Mouse (Mus musculus): ENCODE results near the gene Orm1. TPM values are rescaled to one million over a fixed set of nuclear protein-coding genes. Genes with fewer than 3 reads are reported as not detected.

The Orm1 gene
- polyA plus RNA-seq, 1 experiment from 2014 or later, result 5.7 TPM

GRCm38 (mm10) chr4:63307175-63308062 is 36.9 kb upstream of the Orm1 start:
- Histone ChIP-seq H3K36me3 (ENCODE audit: insufficient read depth, low read length) (no peaks in the 10 kb centered on the region; the same call in 1 of the 2 replicates), H3K9ac (replicated peaks; ENCODE audit: low read depth) (no peak overlapping the region), H3K4me2 (replicated peaks; ENCODE audit: low read depth, low read length) (no peak overlapping the region), H3K4me1 (ENCODE audit: insufficient read depth, low read depth, low read length) (no peaks in the 10 kb centered on the region), H3K9me3 (ENCODE audit: low read length) (no peaks in the 10 kb centered on the region), H3K4me3 (ENCODE audit: low read depth, low read length) (no peak overlapping the region), H3K27me3 (replicated peaks; ENCODE audit: insufficient read depth, low read length) (no peaks in the 10 kb centered on the region), H3K27ac (ENCODE audit: low read length) (no peak overlapping the region)
- TF ChIP-seq EP300 (IDR thresholded peaks at IDR 0.05) (no peak), CTCF (IDR thresholded peaks at IDR 0.05) (peak; percentile 90)
- peak; percentile 78 for ATAC-seq
- WGBS, result 36% methylated on average over 21 of the region's 21 CpGs
- peak; percentile 95 for DNase-seq (ENCODE audit: low spot score)

GRCm38 (mm10) chr4:63308316-63308715 is 36.0 kb upstream of the Orm1 start:
- H3K9ac ChIP-seq (replicated peaks; ENCODE audit: low read depth), result no peak overlapping the region
- H3K9me3 ChIP-seq (ENCODE audit: low read length), result no peaks in the 10 kb centered on the region
- no peaks in the 10 kb centered on the region for H3K4me1 ChIP-seq (ENCODE audit: insufficient read depth, low read depth, low read length)
- no peak for DNase-seq (ENCODE audit: low spot score)
- no peak for ATAC-seq
- no peaks in the 10 kb centered on the region; the same call in 1 of the 2 replicates for H3K36me3 ChIP-seq (ENCODE audit: insufficient read depth, low read length)
- TF ChIP-seq CTCF (IDR thresholded peaks at IDR 0.05) (no peak), EP300 (IDR thresholded peaks at IDR 0.05) (no peak)
- H3K27ac ChIP-seq (ENCODE audit: low read length), result no peak overlapping the region
- H3K27me3 ChIP-seq (replicated peaks; ENCODE audit: insufficient read depth, low read length), result no peaks in the 10 kb centered on the region
- no peak overlapping the region for H3K4me2 ChIP-seq (replicated peaks; ENCODE audit: low read depth, low read length)
- 79% methylated on average over 3 of the region's 3 CpGs for WGBS
- H3K4me3 ChIP-seq (ENCODE audit: low read depth, low read length), result no peak overlapping the region

GRCm38 (mm10) chr4:63310247-63310855 is 34.0 kb upstream of the Orm1 start:
- Histone ChIP-seq H3K4me3 (ENCODE audit: low read depth, low read length) (no peak overlapping the region), H3K36me3 (ENCODE audit: insufficient read depth, low read length) (no peaks in the 10 kb centered on the region; the same call in 1 of the 2 replicates), H3K4me2 (replicated peaks; ENCODE audit: low read depth, low read length) (no peak overlapping the region), H3K27ac (ENCODE audit: low read length) (no peak overlapping the region), H3K27me3 (replicated peaks; ENCODE audit: insufficient read depth, low read length) (no peaks in the 10 kb centered on the region), H3K9ac (replicated peaks; ENCODE audit: low read depth) (no peak overlapping the region), H3K4me1 (ENCODE audit: insufficient read depth, low read depth, low read length) (no peaks in the 10 kb centered on the region), H3K9me3 (ENCODE audit: low read length) (no peaks in the 10 kb centered on the region)
- WGBS, result 51% methylated on average over 10 of the region's 10 CpGs
- ATAC-seq (peak; percentile 69), DNase-seq (ENCODE audit: low spot score) (peak; percentile 65)
- no peak for TF ChIP-seq EP300 (IDR thresholded peaks at IDR 0.05)
- no peak for TF ChIP-seq CTCF (IDR thresholded peaks at IDR 0.05)

- no peaks in the 10 kb centered on the region for H3K27me3 ChIP-seq (replicated peaks; ENCODE audit: insufficient read depth, low read length)
- no peaks in the 10 kb centered on the region for H3K9me3 ChIP-seq (ENCODE audit: low read length)
- H3K36me3 ChIP-seq (ENCODE audit: insufficient read depth, low read length), result no peaks in the 10 kb centered on the region; the same call in 1 of the 2 replicates
- no peak overlapping the region for H3K27ac ChIP-seq (ENCODE audit: low read length)
- TF ChIP-seq EP300 (IDR thresholded peaks at IDR 0.05) (no peak), CTCF (IDR thresholded peaks at IDR 0.05) (no peak)
- WGBS, result 89% methylated on average over 7 of the region's 7 CpGs
- DNase-seq (ENCODE audit: low spot score), result no peak
- ATAC-seq, result no peak
- H3K4me3 ChIP-seq (ENCODE audit: low read depth, low read length), result no peak overlapping the region
- no peak overlapping the region for H3K4me2 ChIP-seq (replicated peaks; ENCODE audit: low read depth, low read length)
- H3K9ac ChIP-seq (replicated peaks; ENCODE audit: low read depth), result no peak overlapping the region
- H3K4me1 ChIP-seq (ENCODE audit: insufficient read depth, low read depth, low read length), result no peaks in the 10 kb centered on the region
Observed at GRCm38 (mm10) chr4:63311426-63311825, 32.9 kb upstream of the Orm1 start.

GRCm38 (mm10) chr4:63314063-63314462 is 30.3 kb upstream of the Orm1 start:
- no peak overlapping the region for H3K9ac ChIP-seq (replicated peaks; ENCODE audit: low read depth)
- no peak overlapping the region for H3K27ac ChIP-seq (ENCODE audit: low read length)
- DNase-seq (ENCODE audit: low spot score) (no peak), ATAC-seq (no peak)
- H3K4me3 ChIP-seq (ENCODE audit: low read depth, low read length), result no peak overlapping the region
- no peaks in the 10 kb centered on the region for H3K4me1 ChIP-seq (ENCODE audit: insufficient read depth, low read depth, low read length)
- 72% methylated on average over 5 of the region's 5 CpGs for WGBS
- no peaks in the 10 kb centered on the region for H3K27me3 ChIP-seq (replicated peaks; ENCODE audit: insufficient read depth, low read length)
- H3K9me3 ChIP-seq (ENCODE audit: low read length), result no peaks in the 10 kb centered on the region
- H3K4me2 ChIP-seq (replicated peaks; ENCODE audit: low read depth, low read length), result no peak overlapping the region
- no peak for TF ChIP-seq EP300 (IDR thresholded peaks at IDR 0.05)
- no peak for TF ChIP-seq CTCF (IDR thresholded peaks at IDR 0.05)
- H3K36me3 ChIP-seq (ENCODE audit: insufficient read depth, low read length), result no peaks in the 10 kb centered on the region; the same call in 1 of the 2 replicates

GRCm38 (mm10) chr4:63316076-63316746 is 28.1 kb upstream of the Orm1 start:
- H3K27ac ChIP-seq (ENCODE audit: low read length), result no peak overlapping the region
- 63% methylated on average over 9 of the region's 9 CpGs for WGBS
- no peak overlapping the region for H3K4me2 ChIP-seq (replicated peaks; ENCODE audit: low read depth, low read length)
- H3K4me3 ChIP-seq (ENCODE audit: low read depth, low read length), result no peak overlapping the region
- peak; percentile 56 for DNase-seq (ENCODE audit: low spot score)
- no peaks in the 10 kb centered on the region for H3K27me3 ChIP-seq (replicated peaks; ENCODE audit: insufficient read depth, low read length)
- no peaks in the 10 kb centered on the region for H3K4me1 ChIP-seq (ENCODE audit: insufficient read depth, low read depth, low read length)
- H3K9ac ChIP-seq (replicated peaks; ENCODE audit: low read depth), result no peak overlapping the region
- peak; percentile 74 for ATAC-seq
- no peaks in the 10 kb centered on the region for H3K9me3 ChIP-seq (ENCODE audit: low read length)
- H3K36me3 ChIP-seq (ENCODE audit: insufficient read depth, low read length), result no peaks in the 10 kb centered on the region; the same call in 1 of the 2 replicates
- no peak for TF ChIP-seq EP300 (IDR thresholded peaks at IDR 0.05)
- no peak for TF ChIP-seq CTCF (IDR thresholded peaks at IDR 0.05)
